Mouse (Mus musculus) ES-Bruce4 (cell line): Measurements from ENCODE around the gene Dlgap5.

ENCODE experiments used
- CTCF ChIP-seq: IDR thresholded peaks from one replicate; pipeline ENCODE4 v1.8.1; 2011; ENCODE audit warnings: low read depth, low read length
- EP300 ChIP-seq: IDR thresholded peaks from 2 replicates; pipeline ENCODE4 v1.6.1; 2011; ENCODE audit warnings: low read depth, low read length; ENCODE audit not compliant: insufficient read depth

DNA sequence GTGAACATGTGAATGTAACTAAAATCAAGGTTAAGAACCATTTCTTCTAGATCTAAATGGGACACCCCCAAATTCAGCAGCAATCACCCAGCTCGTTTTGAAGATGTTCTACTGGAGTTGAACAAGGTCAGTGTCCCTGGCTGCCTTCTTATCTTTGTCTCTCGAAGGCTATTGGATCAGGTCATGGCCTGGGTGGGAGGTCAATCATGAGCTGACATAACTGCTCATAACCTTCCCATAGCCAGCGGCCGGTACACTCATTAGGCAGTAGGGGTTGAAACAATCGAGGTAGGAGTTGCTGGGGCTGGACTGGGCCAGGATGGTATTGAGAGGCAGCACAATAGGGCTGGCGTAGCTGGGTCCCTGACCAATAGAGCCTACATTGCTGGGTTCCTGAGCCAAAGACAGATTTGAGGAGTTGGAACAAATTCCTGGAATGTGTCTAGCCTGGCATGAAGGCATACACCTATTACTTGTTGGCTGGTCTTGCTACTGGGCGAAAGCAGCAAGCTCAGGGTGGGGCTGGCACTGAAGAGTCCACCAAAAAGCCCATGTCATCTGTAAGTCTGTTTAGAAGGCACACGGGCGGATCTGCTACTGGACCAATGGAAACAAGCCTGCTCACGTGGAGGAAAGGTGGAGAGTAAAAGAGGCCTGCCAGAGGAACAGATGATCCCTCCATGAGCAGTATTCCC, 77.8 kb downstream of the Dlgap5 start:
- TF ChIP-seq CTCF (no peak), EP300 (no peak)
